Mouse (Mus musculus): Measurements from ENCODE around the gene Stk11ip. TPM values are rescaled to one million over a fixed set of nuclear protein-coding genes. Genes with fewer than 3 reads are reported as not detected.

Gene Stk11ip
- polyA plus RNA-seq, 1 experiment from 2014 or later, result 10.5 TPM

Other genes starting within 250 kb of the Stk11ip start
- 0.32 TPM in 1 of 2 replicates, not detected in the other for gene Resp18, start 243.1 kb upstream of the Stk11ip start, polyA plus RNA-seq (2016; fragmentation: Nextera tagmentation; extraction: Ambion mirVana)
- gene Dnpep, start 203.5 kb upstream of the Stk11ip start, polyA plus RNA-seq (2016; fragmentation: Nextera tagmentation; extraction: Ambion mirVana), result 66.3 and 67.4 TPM in 2 replicates
- 6.9 and 7.4 TPM in 2 replicates for gene Des, start 161.2 kb upstream of the Stk11ip start, polyA plus RNA-seq (2016; fragmentation: Nextera tagmentation; extraction: Ambion mirVana)
- 11.4 and 14.3 TPM in 2 replicates for gene Speg, start 146.2 kb upstream of the Stk11ip start, polyA plus RNA-seq (2016; fragmentation: Nextera tagmentation; extraction: Ambion mirVana)
- 44.0 and 47.9 TPM in 2 replicates for gene Gmppa, start 85.6 kb upstream of the Stk11ip start, polyA plus RNA-seq (2016; fragmentation: Nextera tagmentation; extraction: Ambion mirVana)
- gene Asic4, start 71.1 kb upstream of the Stk11ip start, polyA plus RNA-seq (2016; fragmentation: Nextera tagmentation; extraction: Ambion mirVana), result 0.83 and 1.3 TPM in 2 replicates
- gene Chpf, start 42.2 kb upstream of the Stk11ip start, polyA plus RNA-seq (2016; fragmentation: Nextera tagmentation; extraction: Ambion mirVana), result 13.0 and 14.5 TPM in 2 replicates
- 0.18 and 0.20 TPM in 2 replicates for gene Tmem198, start 42.0 kb upstream of the Stk11ip start, polyA plus RNA-seq (2016; fragmentation: Nextera tagmentation; extraction: Ambion mirVana)
- gene Obsl1, start 15.1 kb upstream of the Stk11ip start, polyA plus RNA-seq (2016; fragmentation: Nextera tagmentation; extraction: Ambion mirVana), result 25.2 and 27.9 TPM in 2 replicates
- 1.1 and 1.2 TPM in 2 replicates for gene Inha, start 14.5 kb upstream of the Stk11ip start, polyA plus RNA-seq (2016; fragmentation: Nextera tagmentation; extraction: Ambion mirVana)
- gene Slc4a3, start 24.7 kb downstream of the Stk11ip start, polyA plus RNA-seq (2016; fragmentation: Nextera tagmentation; extraction: Ambion mirVana), result 2.4 TPM in 2 replicates

All from liver, embryonic 12.5 days (tissue).